Mouse (Mus musculus) embryonic facial prominence, embryonic 15.5 days (tissue): ENCODE data around the gene Fam189a2. TPM values are rescaled to one million over a fixed set of nuclear protein-coding genes. Genes with fewer than 3 reads are reported as not detected.

Experiments
- ATAC-seq: fragments of 200-750 bp; cut with Nextera tagmentation; 2 replicates; pipeline ENCODE4 v1.8.0; 2017; ENCODE audit warnings: low read depth, moderate TSS enrichment; ENCODE audit not compliant: insufficient number of reproducible peaks, low FRiP score, low TSS enrichment
- H3K27ac ChIP-seq: fragments of 300-500 bp; sonication (generic); replicated peaks from 2 replicates; pipeline ENCODE4 v1.5.1; 2015; ENCODE audit warnings: mild to moderate bottlenecking, inconsistent platforms
- H3K27me3 ChIP-seq: fragments of 300-500 bp; sonication (generic); 2 replicates; pipeline ENCODE4 v1.6.1; 2015; ENCODE audit warnings: inconsistent platforms
- H3K36me3 ChIP-seq: fragments of 300-500 bp; sonication (generic); 2 replicates; pipeline ENCODE4 v1.6.1; 2015; ENCODE audit warnings: mild to moderate bottlenecking, inconsistent platforms
- H3K4me1 ChIP-seq: fragments of 300-500 bp; sonication (generic); 2 replicates; pipeline ENCODE4 v1.6.1; 2015; ENCODE audit warnings: inconsistent platforms
- H3K4me2 ChIP-seq: fragments of 300-500 bp; sonication (generic); replicated peaks from 2 replicates; pipeline ENCODE4 v1.6.1; 2015; ENCODE audit warnings: mild to moderate bottlenecking, inconsistent platforms
- H3K4me3 ChIP-seq: fragments of 300-500 bp; sonication (generic); replicated peaks from 2 replicates; pipeline ENCODE4 v1.5.1; 2015; ENCODE audit warnings: mild to moderate bottlenecking, inconsistent platforms
- H3K9ac ChIP-seq: fragments of 300-500 bp; sonication (generic); 2 replicates; pipeline ENCODE4 v1.6.1; 2015; ENCODE audit warnings: inconsistent platforms
- H3K9me3 ChIP-seq: fragments of 300-500 bp; sonication (generic); replicated peaks from 2 replicates; pipeline ENCODE4 v1.6.1; 2016; ENCODE audit warnings: inconsistent platforms
- WGBS: fragments of 180-500 bp; shearing (Covaris S2); methylation state at CpG from one replicate; pipeline ENCODE4 v1.1.7; 2015; 5-methylcytosine and 5-hydroxymethylcytosine counted together
- polyA plus RNA-seq: library from polyadenylated mRNA; unstranded; fragments of >200 nt; fragmentation: Nextera tagmentation; extraction: Ambion mirVana; gene quantifications from 2 replicates; pipeline ENCODE4 v1.2.1, GENCODE M21; 2015

The Fam189a2 gene
- polyA plus RNA-seq, 1 experiment from 2014 or later = 0.52 TPM

GRCm38 (mm10) chr19:23957563-23957962 lies 73.3 kb downstream of the Fam189a2 start:
- no peaks in the 10 kb centered on the region for H3K27me3 ChIP-seq
- no peak for ATAC-seq
- H3K27ac ChIP-seq = no peak overlapping the region
- no peaks in the 10 kb centered on the region for H3K9me3 ChIP-seq
- H3K9ac ChIP-seq = no peak overlapping the region
- H3K4me3 ChIP-seq = no peak overlapping the region
- H3K36me3 ChIP-seq = no peaks in the 10 kb centered on the region
- 74% methylated on average over 7 of the region's 7 CpGs for WGBS
- H3K4me1 ChIP-seq = peaks cover 11% of the 10 kb centered on the region
- H3K4me2 ChIP-seq = no peak overlapping the region

- H3K4me1 ChIP-seq = peaks cover 8% of the 10 kb centered on the region
- ATAC-seq = no peak
- H3K36me3 ChIP-seq = no peaks in the 10 kb centered on the region
- 72% methylated on average over 17 of the region's 17 CpGs for WGBS
- H3K4me3 ChIP-seq = no peak overlapping the region
- H3K4me2 ChIP-seq = no peak overlapping the region
- no peaks in the 10 kb centered on the region for H3K27me3 ChIP-seq
- no peak overlapping the region for H3K27ac ChIP-seq
- H3K9ac ChIP-seq = no peak overlapping the region
- no peaks in the 10 kb centered on the region for H3K9me3 ChIP-seq
These were observed 74.4 kb downstream of the Fam189a2 start for GRCm38 (mm10) chr19:23956299-23956975.

- peaks cover 6% of the 10 kb centered on the region for H3K4me1 ChIP-seq
- WGBS = 88% methylated on average over 8 of the region's 8 CpGs
- H3K9me3 ChIP-seq = no peaks in the 10 kb centered on the region
- ATAC-seq = no peak
- H3K4me3 ChIP-seq = no peak overlapping the region
- H3K4me2 ChIP-seq = no peak overlapping the region
- H3K27me3 ChIP-seq = no peaks in the 10 kb centered on the region
- no peak overlapping the region for H3K9ac ChIP-seq
- no peaks in the 10 kb centered on the region for H3K36me3 ChIP-seq
- H3K27ac ChIP-seq = no peak overlapping the region
These were observed 75.4 kb downstream of the Fam189a2 start for GRCm38 (mm10) chr19:23955461-23955860.

GRCm38 (mm10) chr19:23948301-23949000 lies 82.4 kb downstream of the Fam189a2 start:
- no peak overlapping the region for H3K4me3 ChIP-seq
- H3K4me1 ChIP-seq = no peaks in the 10 kb centered on the region
- no peak for ATAC-seq
- no peaks in the 10 kb centered on the region for H3K36me3 ChIP-seq
- 31% methylated on average over 12 of the region's 12 CpGs for WGBS
- H3K9ac ChIP-seq = no peak overlapping the region
- H3K9me3 ChIP-seq = no peaks in the 10 kb centered on the region
- no peak overlapping the region for H3K27ac ChIP-seq
- no peak overlapping the region for H3K4me2 ChIP-seq
- H3K27me3 ChIP-seq = no peaks in the 10 kb centered on the region

DNA sequence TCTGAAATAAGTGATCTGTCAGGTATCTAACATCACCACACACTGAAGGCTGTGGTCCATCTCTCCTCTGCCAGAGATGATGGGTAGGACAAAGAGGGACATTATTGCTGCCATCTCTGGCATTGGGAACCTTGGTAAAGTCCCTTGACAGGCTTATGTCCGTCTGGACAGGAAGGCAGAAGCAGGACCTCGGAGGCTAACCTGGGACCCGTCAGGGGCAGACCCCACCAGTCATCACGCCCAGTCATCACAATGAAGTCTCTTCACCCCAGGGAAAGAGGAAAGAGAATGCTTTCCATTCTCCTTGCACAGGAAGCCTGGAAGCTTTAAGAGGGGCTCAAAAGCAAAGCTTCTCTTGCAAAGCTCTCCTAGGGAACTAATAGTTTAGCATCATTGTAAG lies 82.9 kb downstream of the Fam189a2 start:
- no peak for ATAC-seq
- no peak overlapping the region for H3K27ac ChIP-seq
- H3K36me3 ChIP-seq = no peaks in the 10 kb centered on the region
- no peak overlapping the region for H3K4me3 ChIP-seq
- H3K27me3 ChIP-seq = no peaks in the 10 kb centered on the region
- H3K4me1 ChIP-seq = no peaks in the 10 kb centered on the region
- WGBS = 36% methylated on average over 4 of the region's 4 CpGs
- no peak overlapping the region for H3K4me2 ChIP-seq
- H3K9ac ChIP-seq = no peak overlapping the region
- no peaks in the 10 kb centered on the region for H3K9me3 ChIP-seq

DNA sequence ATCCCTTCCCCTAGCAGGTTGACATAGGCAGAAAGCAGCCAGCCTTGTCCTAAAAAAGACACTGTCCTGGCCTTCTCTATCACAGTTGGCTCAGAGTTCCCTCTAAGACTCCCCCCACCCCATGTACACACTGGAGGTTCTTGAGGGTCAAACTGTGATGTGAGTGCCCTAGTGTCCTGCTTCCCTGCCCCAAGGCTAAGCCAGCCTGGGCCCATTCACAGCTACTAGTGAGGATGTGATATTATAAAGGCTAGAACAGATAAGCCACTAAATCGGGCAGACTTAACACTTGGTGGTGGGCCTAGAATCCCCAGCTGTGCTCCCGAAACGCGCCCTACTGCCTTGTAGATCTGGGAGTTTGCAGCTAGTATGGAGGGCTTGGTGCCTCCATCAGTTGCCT lies 84.1 kb downstream of the Fam189a2 start:
- ATAC-seq = no peak
- H3K4me3 ChIP-seq = no peak overlapping the region
- H3K4me1 ChIP-seq = no peaks in the 10 kb centered on the region
- H3K9ac ChIP-seq = no peak overlapping the region
- no peaks in the 10 kb centered on the region for H3K9me3 ChIP-seq
- H3K36me3 ChIP-seq = no peaks in the 10 kb centered on the region
- no peak overlapping the region for H3K27ac ChIP-seq
- no peak overlapping the region for H3K4me2 ChIP-seq
- H3K27me3 ChIP-seq = no peaks in the 10 kb centered on the region
- WGBS = 69% methylated on average over 4 of the region's 4 CpGs

- Histone ChIP-seq H3K27me3 (no peaks in the 10 kb centered on the region), H3K4me2 (no peak overlapping the region), H3K36me3 (no peaks in the 10 kb centered on the region), H3K9ac (no peak overlapping the region), H3K4me1 (no peaks in the 10 kb centered on the region), H3K4me3 (no peak overlapping the region), H3K27ac (no peak overlapping the region), H3K9me3 (no peaks in the 10 kb centered on the region)
- no peak for ATAC-seq
- 75% methylated on average over 6 of the region's 6 CpGs for WGBS
These were observed 84.7 kb downstream of the Fam189a2 start for GRCm38 (mm10) chr19:23946026-23946685.

GRCm38 (mm10) chr19:23942886-23943285 lies 87.9 kb downstream of the Fam189a2 start:
- H3K27ac ChIP-seq = no peak overlapping the region
- no peak for ATAC-seq
- H3K4me1 ChIP-seq = no peaks in the 10 kb centered on the region
- WGBS = 73% methylated on average over 7 of the region's 7 CpGs
- no peaks in the 10 kb centered on the region for H3K36me3 ChIP-seq
- H3K27me3 ChIP-seq = no peaks in the 10 kb centered on the region
- H3K9ac ChIP-seq = no peak overlapping the region
- no peak overlapping the region for H3K4me2 ChIP-seq
- no peaks in the 10 kb centered on the region for H3K9me3 ChIP-seq
- H3K4me3 ChIP-seq = no peak overlapping the region

DNA sequence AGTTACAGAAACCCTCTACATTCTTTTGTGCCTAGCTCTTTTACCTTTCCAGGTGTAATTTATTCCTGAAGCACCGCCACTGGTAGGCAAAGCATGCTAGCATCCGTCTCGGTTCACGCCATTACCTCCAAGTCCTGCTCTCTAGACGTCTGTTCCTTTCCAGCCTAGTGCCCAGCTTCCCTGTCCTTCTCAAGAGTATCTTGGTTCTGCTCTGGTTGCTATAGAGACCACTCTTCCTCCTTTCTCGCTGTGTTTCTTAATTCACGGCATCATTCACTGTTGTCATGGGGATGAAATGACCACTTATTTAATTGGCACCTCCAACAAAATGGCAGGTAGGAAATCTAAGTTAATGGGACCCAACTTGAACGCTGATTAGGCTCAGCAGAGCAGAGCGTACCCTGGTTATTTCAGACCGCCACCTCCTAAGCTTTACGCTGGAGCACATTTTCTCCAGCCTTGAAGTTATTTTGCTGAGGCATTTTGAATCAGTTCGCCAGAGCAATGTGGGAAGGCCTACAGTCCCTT lies 89.3 kb downstream of the Fam189a2 start:
- no peak for ATAC-seq
- H3K4me2 ChIP-seq = no peak overlapping the region
- no peak overlapping the region for H3K4me3 ChIP-seq
- no peaks in the 10 kb centered on the region for H3K27me3 ChIP-seq
- no peak overlapping the region for H3K9ac ChIP-seq
- H3K4me1 ChIP-seq = no peaks in the 10 kb centered on the region
- H3K36me3 ChIP-seq = no peaks in the 10 kb centered on the region
- no peaks in the 10 kb centered on the region for H3K9me3 ChIP-seq
- WGBS = 81% methylated on average over 12 of the region's 12 CpGs
- H3K27ac ChIP-seq = no peak overlapping the region

DNA sequence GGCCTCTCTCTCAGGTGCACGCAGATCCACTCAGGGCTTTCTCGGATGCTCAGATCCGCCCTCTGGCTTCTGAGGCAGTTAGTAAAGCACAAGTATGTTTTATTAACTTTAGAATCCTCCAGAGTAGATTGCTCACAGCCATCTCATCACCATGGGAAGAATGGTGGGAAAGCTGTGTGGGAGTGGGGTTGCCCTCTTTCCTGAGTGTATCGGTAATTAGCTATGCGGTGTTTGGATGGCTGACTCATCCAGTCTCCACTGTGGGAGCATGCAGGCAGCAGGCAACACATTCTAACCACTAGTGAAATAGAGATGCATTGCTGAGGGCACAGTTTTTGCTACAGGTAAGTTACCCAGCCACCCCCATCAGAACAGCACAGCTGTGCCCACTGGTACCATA lies 100.0 kb downstream of the Fam189a2 start:
- Histone ChIP-seq H3K4me2 (no peak overlapping the region), H3K9me3 (no peaks in the 10 kb centered on the region), H3K4me1 (no peaks in the 10 kb centered on the region), H3K4me3 (no peak overlapping the region), H3K27ac (no peak overlapping the region), H3K27me3 (no peaks in the 10 kb centered on the region), H3K36me3 (0 out of 2 replicates have a peak, but pooled peaks cover 5% of the 10 kb centered on the region), H3K9ac (no peak overlapping the region)
- ATAC-seq = no peak
- WGBS = 85% methylated on average over 5 of the region's 5 CpGs

DNA sequence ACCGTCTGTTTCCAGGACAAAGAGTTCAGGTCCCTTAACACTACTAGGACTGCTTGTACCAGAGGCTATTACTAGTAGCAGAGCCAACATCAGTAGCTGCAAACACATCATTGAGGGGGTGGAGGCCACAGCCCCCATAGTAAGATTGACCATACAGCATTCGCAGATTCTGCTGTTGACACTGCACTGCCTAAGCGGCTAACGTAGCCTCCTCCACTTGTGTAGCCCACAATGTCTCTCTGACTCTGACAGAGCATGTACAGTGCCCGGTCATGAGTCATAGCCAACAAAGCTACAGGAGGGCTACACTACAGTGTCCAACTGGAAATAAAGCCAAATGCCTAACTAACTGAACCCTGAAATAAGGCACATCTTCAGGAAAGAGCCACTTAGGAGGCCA lies 105.3 kb downstream of the Fam189a2 start:
- H3K4me1 ChIP-seq = no peaks in the 10 kb centered on the region
- no peaks in the 10 kb centered on the region for H3K9me3 ChIP-seq
- no peak overlapping the region for H3K27ac ChIP-seq
- no peak for ATAC-seq
- H3K4me3 ChIP-seq = no peak overlapping the region
- H3K36me3 ChIP-seq = no peaks in the 10 kb centered on the region
- H3K27me3 ChIP-seq = no peaks in the 10 kb centered on the region
- H3K4me2 ChIP-seq = no peak overlapping the region
- 91% methylated on average over 5 of the region's 5 CpGs for WGBS
- H3K9ac ChIP-seq = no peak overlapping the region
